Comparison of ENCODE assay signal across 9 mouse cellular contexts in the genomic region with DNA sequence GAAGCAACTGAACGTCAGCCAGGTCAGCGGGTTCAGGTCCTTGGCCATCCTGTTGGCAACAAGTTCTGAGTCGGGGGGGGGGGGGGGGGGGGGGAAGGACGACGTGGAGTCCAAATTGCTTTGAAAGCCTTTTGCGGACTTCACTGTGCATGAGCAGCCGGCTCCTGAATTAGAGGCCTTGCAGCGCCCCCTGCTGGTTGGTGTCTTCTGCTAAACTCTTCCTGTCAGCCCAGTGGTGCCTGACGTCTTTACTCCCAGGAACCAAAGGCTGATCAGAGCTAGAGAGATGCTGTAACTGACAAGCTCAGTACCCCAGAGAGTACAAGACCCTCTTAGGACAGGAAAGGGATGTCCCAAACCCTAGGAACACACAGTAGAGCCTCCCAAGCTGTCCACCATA. TPM values are rescaled to one million over a fixed set of nuclear protein-coding genes. Genes with fewer than 3 reads are reported as not detected.
DNase-seq lines count a peak whose midpoint lies in the region; ATAC-seq lines count a peak whose summit lies in the region.
"Had no signal": no experiment of that assay in that cellular context is flagged by ENCODE, and none has a peak within 500 bp of the region (broad histone marks: within the 10 kb centered on the region; RNA-seq: fewer than 3 reads in every experiment).

No protein-coding gene starts in this region.

- 1% methylated on average over 6 of the region's 9 CpGs for WGBS in liver, embryonic 13.5 days (ENCODE audit: insufficient replicate concordance)

- H3K36me3 ChIP-seq in liver, embryonic 13.5 days = no peaks in the 10 kb centered on the region
- H3K36me3 ChIP-seq: hindbrain, embryonic 15.5 days had no signal

- H3K9me3 ChIP-seq in liver, embryonic 13.5 days (replicated peaks) = no peaks in the 10 kb centered on the region
- H3K9me3 ChIP-seq: hindbrain, embryonic 15.5 days had no signal

- H3K27ac ChIP-seq in liver, embryonic 13.5 days = no peak overlapping the region
- H3K27ac ChIP-seq: hindbrain, embryonic 15.5 days had no signal

- H3K27me3 ChIP-seq in liver, embryonic 13.5 days = 0 out of 2 replicates have a peak, but pooled peaks cover 8% of the 10 kb centered on the region
- H3K27me3 ChIP-seq: hindbrain, embryonic 15.5 days had no signal

- H3K4me2 ChIP-seq in liver, embryonic 13.5 days = no peak overlapping the region
- H3K4me2 ChIP-seq: hindbrain, embryonic 15.5 days had no signal

- no peak for ATAC-seq in liver, embryonic 13.5 days (ENCODE audit: low read depth)

- DNase-seq in CD8-positive naive resting alpha-beta T cell, adult 2 months (ENCODE audit: low read depth in 2 of 2, low spot score in 2 of 2) = peak; percentile 63 to 64
- DNase-seq in adrenal gland, postnatal 25 days = peak; percentile 91
- DNase-seq in embryo, embryonic 9.5 days (ENCODE audit: extremely low spot score) = peak; percentile 82
- DNase-seq in gastrocnemius, postnatal 4 days (ENCODE audit: low spot score in 2 of 2) = peak; percentile 87
- peak; percentile 85 for DNase-seq in kidney, postnatal 14 days
- peak; percentile 32 for DNase-seq in liver, embryonic 13.5 days
- DNase-seq in retina, postnatal 1 day = peak; percentile 88
- DNase-seq in thymus, postnatal 36 days = peak; percentile 58 to 73

- H3K4me3 ChIP-seq in liver, embryonic 13.5 days (replicated peaks) = no peak overlapping the region
- H3K4me3 ChIP-seq: hindbrain, embryonic 15.5 days had no signal

- H3K4me1 ChIP-seq in liver, embryonic 13.5 days (replicated peaks) = no peaks in the 10 kb centered on the region
- H3K4me1 ChIP-seq: hindbrain, embryonic 15.5 days had no signal

- no peak overlapping the region for H3K9ac ChIP-seq in liver, embryonic 13.5 days
- H3K9ac ChIP-seq: hindbrain, embryonic 15.5 days had no signal

RNA-seq across cellular contexts. Expression of a gene that starts 43.7 kb away (rescaled TPM):
- total RNA-seq in adrenal gland, postnatal 25 days (2021) = 50.1 and 70.4 TPM in 2 replicates
- total RNA-seq in gastrocnemius, postnatal 4 days (2021) = 10 to 100 TPM; 32.6 to 35.3 TPM
- 16.9 and 19.6 TPM in 2 replicates for polyA plus RNA-seq in liver, embryonic 13.5 days (2015; fragmentation: Nextera tagmentation; extraction: Ambion mirVana)

Comparison
In these comparisons a context has a peak if more than half of its experiments do, and no peak if none do; other contexts are left out.
1. DNase-seq: peak in every context shown above with its lines; median percentile 91 in adrenal gland, postnatal 25 days; 88 in retina, postnatal 1 day; 87 in gastrocnemius, postnatal 4 days; 85 in kidney, postnatal 14 days; 82 in embryo, embryonic 9.5 days; 66 in thymus, postnatal 36 days; 64 in CD8-positive naive resting alpha-beta T cell, adult 2 months; 32 in liver, embryonic 13.5 days.